Mouse (Mus musculus) urinary bladder, postnatal 36 days (tissue): ENCODE data around the gene Tmem117.

Experiments
- DNase-seq, 2 experiments: peaks; one replicate each; pipeline ENCODE4 v3.0.0; 2022; ENCODE audit warnings: low spot score in 2 of 2, mixed read lengths in 1 of 2

Tmem117 gene

GRCm38 (mm10) chr15:95138709-95139409 is 509.8 kb downstream of the Tmem117 start:
- DNase-seq = no peak

GRCm38 (mm10) chr15:95144131-95144530 is 515.1 kb downstream of the Tmem117 start:
- DNase-seq = no peak

GRCm38 (mm10) chr15:95145118-95145517 is 516.1 kb downstream of the Tmem117 start:
- no peak for DNase-seq
